Mouse (Mus musculus) limb, embryonic 14.5 days (tissue): Measurements from ENCODE around the gene Hip1r. TPM values are rescaled to one million over a fixed set of nuclear protein-coding genes. Genes with fewer than 3 reads are reported as not detected.
A peak's percentile ranks its signal among the peaks of the same experiment; 100 is the strongest.

Experiments used
- ATAC-seq: fragments of 200-750 bp; cut with Nextera tagmentation; 2 replicates; pipeline ENCODE4 v1.8.0; 2017; ENCODE audit warnings: low read depth, moderate number of reproducible peaks, moderate TSS enrichment; ENCODE audit not compliant: low FRiP score
- DNase-seq: peaks from one replicate; pipeline ENCODE4 v3.0.0-alpha.2; 2015; ENCODE audit warnings: low spot score
- H3K27ac ChIP-seq: fragments of 300-500 bp; sonication (generic); replicated peaks from 2 replicates; pipeline ENCODE4 v1.5.1; 2014; ENCODE audit warnings: low read depth, mild to moderate bottlenecking, low read length, moderate library complexity, mixed read lengths
- H3K27me3 ChIP-seq: fragments of 300-500 bp; sonication (generic); 2 replicates; pipeline ENCODE4 v1.6.1; 2014; ENCODE audit warnings: low read length, mixed read lengths; ENCODE audit not compliant: control insufficient read depth, insufficient read depth
- H3K36me3 ChIP-seq: fragments of 300-500 bp; sonication (generic); 2 replicates; pipeline ENCODE4 v1.6.1; 2014; ENCODE audit warnings: mild to moderate bottlenecking, low read length, moderate library complexity, mixed read lengths; ENCODE audit not compliant: control insufficient read depth, insufficient read depth
- H3K4me1 ChIP-seq: fragments of 300-500 bp; sonication (generic); 2 replicates; pipeline ENCODE4 v1.6.1; 2014; ENCODE audit warnings: antibody characterized with exemption, low read length, mixed read lengths; ENCODE audit not compliant: control insufficient read depth, insufficient read depth
- H3K4me2 ChIP-seq: fragments of 300-500 bp; sonication (generic); replicated peaks from 2 replicates; pipeline ENCODE4 v1.6.1; 2014; ENCODE audit warnings: low read depth, mild to moderate bottlenecking, low read length, moderate library complexity; ENCODE audit not compliant: severe bottlenecking
- H3K4me3 ChIP-seq: fragments of 300-500 bp; sonication (generic); replicated peaks from 2 replicates; pipeline ENCODE4 v1.5.1; 2014; ENCODE audit warnings: low read length
- H3K9ac ChIP-seq: fragments of 300-500 bp; sonication (generic); 2 replicates; pipeline ENCODE4 v1.6.1; 2014; ENCODE audit warnings: mild to moderate bottlenecking, low read depth, low read length, moderate library complexity; ENCODE audit not compliant: severe bottlenecking
- H3K9me3 ChIP-seq: fragments of 300-500 bp; sonication (generic); 2 replicates; pipeline ENCODE4 v1.6.1; 2016; ENCODE audit warnings: low read length; ENCODE audit not compliant: control insufficient read depth
- POLR2A ChIP-seq: fragments of 200-500 bp; IDR thresholded peaks from 2 replicates; pipeline ENCODE4 v1.8.0; 2012; ENCODE audit warnings: inconsistent platforms, mild to moderate bottlenecking, moderate library complexity, borderline replicate concordance; ENCODE audit not compliant: insufficient read depth, insufficient read length; ENCODE audit errors: extremely low read depth
- WGBS: fragments of 180-500 bp; shearing (Covaris S2); extraction: QIAGEN DNeasy Blood & Tissue Kit; methylation state at CpG from one replicate; pipeline ENCODE4 v1.1.7; 2014; 5-methylcytosine and 5-hydroxymethylcytosine counted together
- polyA plus RNA-seq, 2 experiments: library from polyadenylated mRNA; depleted of rRNA in 1 of 2; stranded (reverse) in 1 of 2; unstranded in 1 of 2; fragments of >200 nt; fragmentation: Nextera tagmentation in 1 of 2; extraction: Ambion mirVana in 1 of 2; gene quantifications; 2 replicates each; pipeline versions ENCODE4 v1.2.1 to v1.2.3; 2012 to 2014

Gene Hip1r
- polyA plus RNA-seq, 2 experiments = 9.9 to 10.6 TPM

GRCm38 (mm10) chr5:123933556-123933955 lies 39.9 kb upstream of the Hip1r start:
- H3K36me3 ChIP-seq = 0 out of 2 replicates have a peak, but pooled peaks cover 4% of the 10 kb centered on the region
- H3K27ac ChIP-seq = no peak overlapping the region
- no peak overlapping the region for H3K9ac ChIP-seq
- 84% methylated on average over 12 of the region's 12 CpGs for WGBS
- H3K27me3 ChIP-seq = no peaks in the 10 kb centered on the region
- DNase-seq (no peak), ATAC-seq (no peak)
- no peak for TF ChIP-seq POLR2A
- H3K4me2 ChIP-seq = no peak overlapping the region
- H3K4me3 ChIP-seq = no peak overlapping the region
- H3K9me3 ChIP-seq = no peaks in the 10 kb centered on the region
- H3K4me1 ChIP-seq = no peaks in the 10 kb centered on the region

- 39% methylated on average over 18 of the region's 18 CpGs for WGBS
- Histone ChIP-seq H3K27ac (no peak overlapping the region), H3K9me3 (no peaks in the 10 kb centered on the region), H3K9ac (0 out of 2 replicates have a peak overlapping the region, but pooled peaks have one; percentile 0), H3K4me2 (no peak overlapping the region), H3K4me1 (no peaks in the 10 kb centered on the region), H3K27me3 (no peaks in the 10 kb centered on the region), H3K4me3 (no peak overlapping the region), H3K36me3 (0 out of 2 replicates have a peak, but pooled peaks cover under 1% of the 10 kb centered on the region)
- TF ChIP-seq POLR2A = no peak
- DNase-seq (no peak), ATAC-seq (no peak)
These were observed 39.4 kb upstream of the Hip1r start for GRCm38 (mm10) chr5:123933957-123934591.

GRCm38 (mm10) chr5:123935931-123936330 lies 37.5 kb upstream of the Hip1r start:
- DNase-seq (no peak), ATAC-seq (no peak)
- Histone ChIP-seq H3K27me3 (no peaks in the 10 kb centered on the region), H3K4me2 (no peak overlapping the region), H3K9me3 (no peaks in the 10 kb centered on the region), H3K4me3 (no peak overlapping the region), H3K27ac (no peak overlapping the region), H3K9ac (no peak overlapping the region), H3K36me3 (no peaks in the 10 kb centered on the region), H3K4me1 (no peaks in the 10 kb centered on the region)
- no peak for TF ChIP-seq POLR2A
- 84% methylated on average over 5 of the region's 5 CpGs for WGBS

GRCm38 (mm10) chr5:123938479-123938878 lies 34.9 kb upstream of the Hip1r start:
- Histone ChIP-seq H3K36me3 (no peaks in the 10 kb centered on the region), H3K4me1 (no peaks in the 10 kb centered on the region), H3K27ac (no peak overlapping the region), H3K9me3 (no peaks in the 10 kb centered on the region), H3K4me2 (no peak overlapping the region), H3K27me3 (no peaks in the 10 kb centered on the region), H3K4me3 (no peak overlapping the region), H3K9ac (no peak overlapping the region)
- TF ChIP-seq POLR2A = no peak
- ATAC-seq = no peak
- 85% methylated on average over 5 of the region's 5 CpGs for WGBS
- no peak for DNase-seq

- 64% methylated on average over 4 of the region's 4 CpGs for WGBS
- no peak for ATAC-seq
These were observed 26.9 kb upstream of the Hip1r start for GRCm38 (mm10) chr5:123946546-123946945.

More at GRCm38 (mm10) chr5:123946546-123946945, 26.9 kb upstream of the Hip1r start:
- H3K27ac ChIP-seq = no peak overlapping the region
- H3K9me3 ChIP-seq = no peaks in the 10 kb centered on the region
- no peak overlapping the region for H3K4me3 ChIP-seq
- H3K9ac ChIP-seq = no peak overlapping the region
- no peaks in the 10 kb centered on the region for H3K36me3 ChIP-seq
- H3K27me3 ChIP-seq = no peaks in the 10 kb centered on the region
- H3K4me2 ChIP-seq = no peak overlapping the region
- no peak for DNase-seq
- H3K4me1 ChIP-seq = no peaks in the 10 kb centered on the region
- no peak for TF ChIP-seq POLR2A
